Mouse (Mus musculus) MEL (cell line): Measurements from ENCODE around the gene Cblb.

Experiments used
- CTCF ChIP-seq, 3 experiments: IDR thresholded peaks in 2 of 3; conservative IDR thresholded peaks in 1 of 3; 2 replicates each; pipeline ENCODE4 v1.5.1; 2011 to 2012; ENCODE audit warnings: low read length in 3 of 3, low read depth in 2 of 3, mild to moderate bottlenecking in 2 of 3, improper control_type of control experiment in 1 of 3, inconsistent platforms in 1 of 3, mixed read lengths in 1 of 3, moderate library complexity in 1 of 3; ENCODE audit not compliant: control insufficient read depth in 1 of 3, insufficient read depth in 1 of 3, poor library complexity in 1 of 3, severe bottlenecking in 1 of 3
- E2F4 ChIP-seq: IDR thresholded peaks from 2 replicates; pipeline ENCODE4 v1.6.1; 2011; ENCODE audit warnings: low read depth, low read length, improper control_type of control experiment, borderline replicate concordance
- EP300 ChIP-seq, 2 experiments: IDR thresholded peaks; 2 replicates each; pipeline ENCODE4 v1.6.1; 2011; ENCODE audit warnings: improper control_type of control experiment in 2 of 2, low read length in 2 of 2, low read depth in 1 of 2, mild to moderate bottlenecking in 1 of 2
- USF2 ChIP-seq, 2 experiments: IDR thresholded peaks; 2 replicates each; pipeline ENCODE4 v1.6.1; 2011 to 2012; ENCODE audit warnings: improper control_type of control experiment in 2 of 2, low read length in 2 of 2, borderline replicate concordance in 1 of 2, inconsistent platforms in 1 of 2, low read depth in 1 of 2, mild to moderate bottlenecking in 1 of 2; ENCODE audit not compliant: insufficient read depth in 1 of 2

GRCm38 (mm10) chr16:52090899-52091298, 59.9 kb downstream of the Cblb start:
- TF ChIP-seq CTCF (IDR thresholded peaks at IDR 0.05 in 2 of 3, conservative IDR thresholded peaks at IDR 0.05 in 1 of 3; ENCODE audit: control insufficient read depth in 1 of 3, insufficient read depth in 1 of 3, low read depth in 2 of 3, low read length in 3 of 3, poor library complexity in 1 of 3, severe bottlenecking in 1 of 3), result no peak
- TF ChIP-seq E2F4, result no peak
- TF ChIP-seq EP300 (IDR thresholded peaks at IDR 0.05; ENCODE audit: low read depth in 1 of 2, low read length in 2 of 2), result no peak
- TF ChIP-seq USF2 (IDR thresholded peaks at IDR 0.05; ENCODE audit: borderline replicate concordance in 1 of 2, insufficient read depth in 1 of 2, low read depth in 1 of 2, low read length in 2 of 2), result no peak
